Mouse (Mus musculus): Measurements from ENCODE around the gene Vmn2r86. TPM values are rescaled to one million over a fixed set of nuclear protein-coding genes. Genes with fewer than 3 reads are reported as not detected.
"Not testable (repeated sequence)": the region's sequence is repeated elsewhere in the genome, so short reads cannot be mapped to it uniquely, and the experiment has no call there.

The Vmn2r86 gene
- polyA plus RNA-seq (2015; fragmentation: Nextera tagmentation; extraction: Ambion mirVana) = not detected in 2 replicates

GRCm38 (mm10) chr10:130455950-130456349 lies at the start of gene Vmn2r86:
Gene Vmn2r86 (minus strand): TSS chr10:130456050.
- not testable (repeated sequence) for H3K27me3 ChIP-seq (ENCODE audit: insufficient read depth, low read length); H3K4me1 ChIP-seq (replicated peaks; ENCODE audit: insufficient read depth, low read length); H3K4me3 ChIP-seq (replicated peaks; ENCODE audit: low read depth, low read length); H3K4me2 ChIP-seq (ENCODE audit: low read length); DNase-seq (ENCODE audit: low spot score); H3K9me3 ChIP-seq (replicated peaks; ENCODE audit: low read length); H3K9ac ChIP-seq (ENCODE audit: low read depth, low read length); ATAC-seq (replicated peaks; ENCODE audit: low FRiP score, low read depth); H3K36me3 ChIP-seq (ENCODE audit: insufficient read depth, low read length); H3K27ac ChIP-seq
- WGBS = 91% methylated on average over 1 of the region's 1 CpGs

- Histone ChIP-seq H3K27me3 (ENCODE audit: insufficient read depth, low read length) (no peaks in the 10 kb centered on the region), H3K9me3 (replicated peaks; ENCODE audit: low read length) (no peaks in the 10 kb centered on the region), H3K36me3 (ENCODE audit: insufficient read depth, low read length) (no peaks in the 10 kb centered on the region), H3K4me3 (replicated peaks; ENCODE audit: low read depth, low read length) (no peak within 1 kb of the TSS), H3K4me1 (replicated peaks; ENCODE audit: insufficient read depth, low read length) (no peaks in the 10 kb centered on the region), H3K9ac (ENCODE audit: low read depth, low read length) (no peak within 1 kb of the TSS), H3K27ac (no peak within 1 kb of the TSS), H3K4me2 (ENCODE audit: low read length) (no peak within 1 kb of the TSS)
- TF ChIP-seq CTCF (IDR thresholded peaks at IDR 0.05; ENCODE audit: low read depth) = no peak
- ATAC-seq (replicated peaks; ENCODE audit: low FRiP score, low read depth) = no peak
- no peak for DNase-seq (ENCODE audit: low spot score)
Measured at GRCm38 (mm10) chr10:130497296-130497695, 41.4 kb upstream of the Vmn2r86 start, which contains the start of gene Vmn2r87. Gene Vmn2r87 (minus strand): TSS chr10:130497396.

GRCm38 (mm10) chr10:130470311-130470760 lies 14.5 kb upstream of the Vmn2r86 start:
- ATAC-seq (replicated peaks; ENCODE audit: low FRiP score, low read depth) (peak; percentile 91), DNase-seq (ENCODE audit: low spot score) (peak; percentile 58)
- 3% methylated on average over 36 of the region's 36 CpGs for WGBS
- H3K27me3 ChIP-seq (ENCODE audit: insufficient read depth, low read length) = no peaks in the 10 kb centered on the region
- peak overlapping the region; percentile 76 for H3K4me2 ChIP-seq (ENCODE audit: low read length)
- no peak for TF ChIP-seq CTCF (IDR thresholded peaks at IDR 0.05; ENCODE audit: low read depth)
- no peaks in the 10 kb centered on the region for H3K4me1 ChIP-seq (replicated peaks; ENCODE audit: insufficient read depth, low read length)
- no peaks in the 10 kb centered on the region for H3K9me3 ChIP-seq (replicated peaks; ENCODE audit: low read length)
- peak overlapping the region; percentile 38 for H3K4me3 ChIP-seq (replicated peaks; ENCODE audit: low read depth, low read length)
- H3K27ac ChIP-seq = no peak overlapping the region
- H3K9ac ChIP-seq (ENCODE audit: low read depth, low read length) = 0 out of 2 replicates have a peak overlapping the region, but pooled peaks have one; percentile 49
- no peaks in the 10 kb centered on the region for H3K36me3 ChIP-seq (ENCODE audit: insufficient read depth, low read length)

GRCm38 (mm10) chr10:130444776-130445175 lies 11.1 kb downstream of the Vmn2r86 start:
- Histone ChIP-seq H3K4me2 (ENCODE audit: low read length) (no peak overlapping the region), H3K4me1 (replicated peaks; ENCODE audit: insufficient read depth, low read length) (no peaks in the 10 kb centered on the region), H3K4me3 (replicated peaks; ENCODE audit: low read depth, low read length) (no peak overlapping the region), H3K36me3 (ENCODE audit: insufficient read depth, low read length) (no peaks in the 10 kb centered on the region), H3K27ac (no peak overlapping the region), H3K9ac (ENCODE audit: low read depth, low read length) (no peak overlapping the region), H3K9me3 (replicated peaks; ENCODE audit: low read length) (no peaks in the 10 kb centered on the region), H3K27me3 (ENCODE audit: insufficient read depth, low read length) (no peaks in the 10 kb centered on the region)
- TF ChIP-seq CTCF (IDR thresholded peaks at IDR 0.05; ENCODE audit: low read depth) = no peak
- ATAC-seq (replicated peaks; ENCODE audit: low FRiP score, low read depth) (no peak), DNase-seq (ENCODE audit: low spot score) (no peak)
- 92% methylated on average over 21 of the region's 21 CpGs for WGBS

GRCm38 (mm10) chr10:130434185-130434898 lies 21.5 kb downstream of the Vmn2r86 start:
- WGBS = 85% methylated on average over 11 of the region's 11 CpGs
- not testable (repeated sequence) for ATAC-seq (replicated peaks; ENCODE audit: low FRiP score, low read depth); H3K9ac ChIP-seq (ENCODE audit: low read depth, low read length); H3K4me2 ChIP-seq (ENCODE audit: low read length); H3K9me3 ChIP-seq (replicated peaks; ENCODE audit: low read length); DNase-seq (ENCODE audit: low spot score); H3K36me3 ChIP-seq (ENCODE audit: insufficient read depth, low read length); H3K4me1 ChIP-seq (replicated peaks; ENCODE audit: insufficient read depth, low read length); H3K27ac ChIP-seq; H3K27me3 ChIP-seq (ENCODE audit: insufficient read depth, low read length); H3K4me3 ChIP-seq (replicated peaks; ENCODE audit: low read depth, low read length)

- H3K4me2 ChIP-seq (ENCODE audit: low read length); H3K9me3 ChIP-seq (replicated peaks; ENCODE audit: low read length); DNase-seq (ENCODE audit: low spot score); H3K36me3 ChIP-seq (ENCODE audit: insufficient read depth, low read length); ATAC-seq (replicated peaks; ENCODE audit: low FRiP score, low read depth); H3K4me1 ChIP-seq (replicated peaks; ENCODE audit: insufficient read depth, low read length); H3K27ac ChIP-seq; H3K27me3 ChIP-seq (ENCODE audit: insufficient read depth, low read length); H3K4me3 ChIP-seq (replicated peaks; ENCODE audit: low read depth, low read length); H3K9ac ChIP-seq (ENCODE audit: low read depth, low read length): not testable (repeated sequence)
Measured at GRCm38 (mm10) chr10:130429603-130430002, 26.2 kb downstream of the Vmn2r86 start, which contains the start of gene Vmn2r85. Gene Vmn2r85 (minus strand): TSS chr10:130429703.

GRCm38 (mm10) chr10:130422368-130422767 lies 33.5 kb downstream of the Vmn2r86 start:
- WGBS = 68% methylated on average over 2 of the region's 2 CpGs
- H3K27ac ChIP-seq; H3K4me2 ChIP-seq (ENCODE audit: low read length); H3K36me3 ChIP-seq (ENCODE audit: insufficient read depth, low read length); H3K4me3 ChIP-seq (replicated peaks; ENCODE audit: low read depth, low read length); ATAC-seq (replicated peaks; ENCODE audit: low FRiP score, low read depth); H3K9ac ChIP-seq (ENCODE audit: low read depth, low read length); H3K27me3 ChIP-seq (ENCODE audit: insufficient read depth, low read length); DNase-seq (ENCODE audit: low spot score); H3K9me3 ChIP-seq (replicated peaks; ENCODE audit: low read length); H3K4me1 ChIP-seq (replicated peaks; ENCODE audit: insufficient read depth, low read length): not testable (repeated sequence)
